ENCODE assay signal across 10 mouse cellular contexts in the genomic region with DNA sequence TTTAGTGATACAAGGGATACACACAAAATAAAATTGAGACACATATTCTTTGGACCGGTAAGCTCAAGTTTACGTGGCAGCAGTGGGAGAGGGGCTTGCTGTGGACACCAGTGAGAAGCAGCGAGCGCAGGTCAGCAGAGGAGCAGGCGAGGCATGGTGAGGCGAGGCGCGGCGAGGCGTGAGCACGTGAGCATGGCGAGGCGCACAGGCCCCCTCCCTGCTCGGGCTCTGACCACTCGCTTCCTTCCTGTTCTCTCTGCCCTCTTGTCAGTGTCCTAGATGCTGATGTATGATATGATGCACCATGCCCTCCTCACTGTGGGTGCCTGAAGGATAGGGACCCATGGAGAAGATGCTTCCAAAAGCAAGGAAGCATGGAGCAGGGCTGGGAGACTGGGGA. TPM values are rescaled to one million over a fixed set of nuclear protein-coding genes. Genes with fewer than 3 reads are reported as not detected.
DNase-seq lines count a peak whose midpoint lies in the region; ATAC-seq and TF ChIP-seq lines count a peak whose summit lies in the region.
"Had no signal": no experiment of that assay in that cellular context is flagged by ENCODE, and none has a peak within 500 bp of the region (broad histone marks: within the 10 kb centered on the region; RNA-seq: fewer than 3 reads in every experiment).

No protein-coding gene starts in this region.

- H3K9me3 ChIP-seq in kidney, embryonic 14.5 days (ENCODE audit: control insufficient read depth, low read length) = no peaks in the 10 kb centered on the region
- H3K9me3 ChIP-seq in liver, postnatal 0 days (ENCODE audit: low read length) = no peaks in the 10 kb centered on the region
- no peaks in the 10 kb centered on the region for H3K9me3 ChIP-seq in midbrain, embryonic 15.5 days
- H3K9me3 ChIP-seq in midbrain, embryonic 10.5 days (replicated peaks) = no peaks in the 10 kb centered on the region

- H3K36me3 ChIP-seq in kidney, embryonic 14.5 days (ENCODE audit: control insufficient read depth, insufficient read depth, low read length) = peaks cover 8% of the 10 kb centered on the region; the same call in 1 of the 2 replicates
- H3K36me3 ChIP-seq in liver, postnatal 0 days (replicated peaks; ENCODE audit: insufficient read depth, low read length) = no peaks in the 10 kb centered on the region
- H3K36me3 ChIP-seq in midbrain, embryonic 15.5 days (replicated peaks) = no peaks in the 10 kb centered on the region
- H3K36me3 ChIP-seq in midbrain, embryonic 10.5 days = peaks cover 33% of the 10 kb centered on the region

- peak; percentile 21 for DNase-seq in kidney, adult 18-20 months
- peak; percentile 10 for DNase-seq in CD4-positive helper T cell, adult 2 months (ENCODE audit: low read depth, low spot score)
- peak; percentile 44 for DNase-seq in liver, postnatal 0 days
- no peak for DNase-seq in neural tube, embryonic 10.5 days (ENCODE audit: extremely low spot score, low spot score)
- DNase-seq in midbrain, embryonic 10.5 days (ENCODE audit: low spot score) = no peak
- DNase-seq: cerebellum, adult 11 months had no signal

- H3K9ac ChIP-seq in kidney, embryonic 14.5 days (ENCODE audit: low read depth, low read length) = no peak overlapping the region
- H3K9ac ChIP-seq in liver, postnatal 0 days (replicated peaks) = no peak overlapping the region
- no peak overlapping the region for H3K9ac ChIP-seq in midbrain, embryonic 15.5 days
- H3K9ac ChIP-seq: liver, embryonic 14.5 days had no signal

- no peaks in the 10 kb centered on the region for H3K27me3 ChIP-seq in kidney, embryonic 14.5 days (ENCODE audit: control insufficient read depth, insufficient read depth, low read length)
- H3K27me3 ChIP-seq in liver, postnatal 0 days (ENCODE audit: insufficient read depth, low read length) = no peaks in the 10 kb centered on the region
- H3K27me3 ChIP-seq in midbrain, embryonic 15.5 days (replicated peaks) = no peaks in the 10 kb centered on the region
- H3K27me3 ChIP-seq in midbrain, embryonic 10.5 days (ENCODE audit: low read depth, poor library complexity, severe bottlenecking) = no peaks in the 10 kb centered on the region

- no peak for TF ChIP-seq CTCF in liver, postnatal 0 days (IDR thresholded peaks at IDR 0.05; ENCODE audit: low read depth)

- TF ChIP-seq EP300 in liver, postnatal 0 days (IDR thresholded peaks at IDR 0.05; ENCODE audit: low read depth) = no peak

- no peak for ATAC-seq in kidney, embryonic 14.5 days (ENCODE audit: low FRiP score, low TSS enrichment)
- ATAC-seq in granulocyte monocyte progenitor cell, adult 5-6 weeks (replicated peaks; ENCODE audit: poor library complexity, severe bottlenecking) = peak; percentile 85
- peak; percentile 44; the same call in 1 of the 2 replicates for ATAC-seq in liver, postnatal 0 days
- no peak for ATAC-seq in midbrain, embryonic 15.5 days (replicated peaks)

- 94% methylated on average over 15 of the region's 15 CpGs for WGBS in kidney, embryonic 14.5 days
- WGBS in liver, postnatal 0 days (ENCODE audit: insufficient replicate concordance) = 32% methylated on average over 15 of the region's 15 CpGs
- 99% methylated on average over 15 of the region's 15 CpGs for WGBS in midbrain, embryonic 15.5 days
- 97% methylated on average over 15 of the region's 15 CpGs for WGBS in midbrain, embryonic 10.5 days

- no peak overlapping the region for H3K4me2 ChIP-seq in kidney, embryonic 14.5 days (replicated peaks; ENCODE audit: low read depth, low read length)
- H3K4me2 ChIP-seq in liver, postnatal 0 days (ENCODE audit: low read depth, low read length) = peak overlapping the region; percentile 33
- no peak overlapping the region for H3K4me2 ChIP-seq in midbrain, embryonic 15.5 days

- H3K4me1 ChIP-seq in kidney, embryonic 14.5 days (ENCODE audit: control insufficient read depth, insufficient read depth, low read length) = peaks cover 12% of the 10 kb centered on the region; the same call in 1 of the 2 replicates
- H3K4me1 ChIP-seq in liver, postnatal 0 days (ENCODE audit: insufficient read depth) = peaks cover 4% of the 10 kb centered on the region; the same call in 1 of the 2 replicates
- no peaks in the 10 kb centered on the region for H3K4me1 ChIP-seq in midbrain, embryonic 15.5 days
- 0 out of 2 replicates have a peak, but pooled peaks cover 4% of the 10 kb centered on the region for H3K4me1 ChIP-seq in midbrain, embryonic 10.5 days

- no peak overlapping the region for H3K4me3 ChIP-seq in kidney, embryonic 14.5 days (ENCODE audit: low read length)
- H3K4me3 ChIP-seq in liver, postnatal 0 days (ENCODE audit: low read depth, low read length) = 0 out of 2 replicates have a peak overlapping the region, but pooled peaks have one; percentile 2
- no peak overlapping the region for H3K4me3 ChIP-seq in midbrain, embryonic 15.5 days
- no peak overlapping the region for H3K4me3 ChIP-seq in midbrain, embryonic 10.5 days

- no peak overlapping the region for H3K27ac ChIP-seq in kidney, embryonic 14.5 days (ENCODE audit: low read depth, low read length)
- peak overlapping the region; percentile 39; the same call in 1 of the 2 replicates for H3K27ac ChIP-seq in liver, postnatal 0 days (ENCODE audit: low read depth)
- H3K27ac ChIP-seq in midbrain, embryonic 15.5 days = no peak overlapping the region
- H3K27ac ChIP-seq in midbrain, embryonic 10.5 days (replicated peaks) = no peak overlapping the region
- H3K27ac ChIP-seq: liver, embryonic 14.5 days had no signal

RNA-seq across cellular contexts. Expression of a gene that starts 43.6 kb away (rescaled TPM):
- 72.6 and 135 TPM in 2 replicates for polyA plus RNA-seq in kidney, embryonic 14.5 days (2014; fragmentation: Nextera tagmentation; extraction: Ambion mirVana)
- 2.4 and 3.2 TPM in 2 replicates for total RNA-seq in granulocyte monocyte progenitor cell, adult 5-6 weeks (2014; fragmentation: Nextera tagmentation)
- total RNA-seq in granulocyte monocyte progenitor cell, adult 5-6 weeks (2017) = 1.6 and 3.2 TPM in 2 replicates
- polyA plus RNA-seq in liver, postnatal 0 days (2015; fragmentation: Nextera tagmentation; extraction: Ambion mirVana) = 4.9 and 5.2 TPM in 2 replicates
- polyA plus RNA-seq in midbrain, embryonic 15.5 days (2015; fragmentation: Nextera tagmentation; extraction: Ambion mirVana) = 15.1 and 16.6 TPM in 2 replicates
- 127 and 148 TPM in 2 replicates for polyA plus RNA-seq in midbrain, embryonic 10.5 days (2016; fragmentation: Nextera tagmentation; extraction: Ambion mirVana)

Comparison
In these comparisons a context has a peak if more than half of its experiments do, and no peak if none do; other contexts are left out.
1. DNase-seq: peak in kidney, adult 18-20 months (single experiment), CD4-positive helper T cell, adult 2 months (single experiment) and liver, postnatal 0 days (single experiment); none in neural tube, embryonic 10.5 days (single experiment) and midbrain, embryonic 10.5 days (single experiment).
2. ATAC-seq: peak in granulocyte monocyte progenitor cell, adult 5-6 weeks (single experiment) and liver, postnatal 0 days (single experiment); none in kidney, embryonic 14.5 days (single experiment) and midbrain, embryonic 15.5 days (single experiment).